Mouse (Mus musculus) ES-CJ7 (cell line): ENCODE measurements at regions not wholly inside any gene's neighbourhood (a gene's known extent, or its start where the extent isn't known, plus 50 kb on each side); places are given as distances from the start of the nearest gene placed in this dataset.

Experiments used
- DNase-seq: peaks from one replicate; pipeline ENCODE4 v3.0.0; 2011; ENCODE audit warnings: low read depth, low spot score

DNA sequence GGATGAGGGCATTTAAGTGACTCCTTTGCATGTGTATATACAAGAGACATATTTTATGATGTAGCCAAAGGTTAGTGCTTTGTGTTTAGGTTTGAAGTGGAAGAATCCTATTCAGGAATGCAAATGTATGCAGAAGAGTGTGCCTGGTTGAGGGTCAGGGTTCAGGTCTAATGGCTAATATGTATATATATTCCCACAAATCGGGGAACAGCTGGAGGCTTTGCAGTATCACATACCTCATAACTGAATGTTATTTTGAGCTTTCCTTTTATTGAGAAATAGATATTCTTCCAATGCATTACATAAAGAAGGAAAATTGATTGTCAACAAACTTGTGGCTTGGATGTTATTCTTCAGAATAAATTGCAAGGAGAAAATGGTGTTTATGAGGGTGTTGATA, 239.9 kb downstream of the Fam173b start:
- no peak for DNase-seq

DNA sequence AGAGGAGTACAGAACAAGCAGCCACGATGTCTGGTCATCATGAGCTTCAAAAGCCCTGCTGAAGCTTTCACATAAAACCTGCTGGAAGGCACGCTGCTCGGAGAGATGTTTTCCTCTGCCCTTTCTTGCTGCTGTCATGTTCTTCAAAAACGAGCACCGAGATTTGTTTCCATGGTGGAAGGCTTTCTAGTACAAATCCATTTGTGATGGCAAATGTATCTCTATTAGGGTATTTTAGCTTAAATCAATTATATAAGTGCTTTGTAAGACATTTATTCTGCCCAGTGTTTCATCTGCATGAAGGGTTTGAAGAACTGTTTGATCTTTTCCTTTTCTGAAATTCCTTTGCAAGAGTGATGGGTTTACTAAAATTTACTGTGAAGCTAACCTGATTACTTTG, 253.1 kb downstream of the Fam173b start:
- DNase-seq, result no peak

DNA sequence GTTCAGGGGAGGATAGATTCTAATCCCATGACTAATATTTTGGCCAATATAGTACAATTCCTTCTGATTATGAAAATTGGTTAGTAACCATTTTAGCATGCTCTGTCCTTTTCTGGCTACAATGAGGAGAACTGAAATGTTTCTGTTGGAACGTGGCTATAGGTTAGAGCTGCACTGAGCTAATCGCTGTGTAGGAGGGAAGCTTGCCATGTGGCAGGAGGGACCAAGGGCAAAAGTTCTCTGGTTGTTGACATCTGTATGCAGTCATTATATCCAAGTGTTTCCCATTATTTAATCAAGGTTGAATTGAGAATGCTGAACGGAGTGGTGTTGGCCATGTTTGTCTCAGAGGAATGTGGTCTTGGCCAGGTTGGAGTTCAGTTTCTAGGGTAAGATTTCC, 253.5 kb downstream of the Fam173b start:
- DNase-seq, result no peak

DNA sequence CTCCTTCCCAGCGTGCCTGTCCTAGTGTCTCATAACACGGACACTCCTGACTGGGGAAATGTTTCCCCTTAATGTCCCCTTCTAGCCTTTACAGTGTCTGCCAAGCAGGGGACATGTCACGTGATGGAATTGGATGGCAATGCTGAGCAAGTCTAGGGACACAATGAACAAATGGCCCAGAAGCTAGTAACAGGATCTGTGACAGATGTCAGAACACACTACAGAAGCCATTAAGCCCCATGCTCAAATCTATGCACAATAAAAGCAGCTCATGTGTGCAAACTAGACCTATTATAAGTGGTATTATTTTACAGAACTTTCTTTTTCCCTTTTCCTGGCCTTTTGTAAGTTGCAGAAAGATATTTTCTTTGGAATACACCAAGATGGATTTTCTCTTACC, 267.4 kb downstream of the Fam173b start:
- DNase-seq, result no peak

DNA sequence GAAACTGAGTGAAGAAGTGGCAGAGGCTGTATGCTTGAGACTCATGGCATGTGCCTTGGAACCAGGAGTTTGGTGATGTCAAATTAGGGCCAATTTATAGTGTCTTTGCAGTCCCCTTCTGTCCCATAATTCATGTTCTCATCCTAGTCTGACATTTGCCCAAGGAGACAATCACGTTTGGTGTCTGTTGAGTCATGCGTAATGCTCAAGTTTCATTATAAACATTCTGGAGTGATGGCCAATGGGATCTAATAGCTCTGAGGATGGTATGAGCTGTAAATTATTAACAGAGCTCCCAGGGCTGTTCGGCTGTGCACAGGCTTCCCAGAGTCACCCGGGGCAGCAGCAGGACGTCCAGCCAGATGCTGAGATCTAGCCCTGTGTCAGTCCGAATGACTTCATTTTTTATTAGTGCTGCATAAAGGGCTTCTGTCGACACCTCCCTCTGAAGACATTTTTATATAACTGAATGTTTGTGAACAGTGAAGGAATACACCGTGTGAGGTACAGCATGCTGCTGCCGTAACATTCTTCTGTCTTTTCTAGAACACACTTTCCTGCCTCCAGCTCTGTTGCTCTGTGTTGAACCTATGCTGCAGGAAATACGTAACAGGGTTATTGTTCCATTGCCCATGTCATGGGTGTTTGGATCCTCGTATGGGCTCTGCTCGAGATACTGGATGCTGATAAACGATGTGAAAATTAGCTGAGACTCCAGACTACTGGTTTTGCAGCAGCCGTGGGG, 268.2 kb downstream of the Fam173b start:
- no peak for DNase-seq

DNA sequence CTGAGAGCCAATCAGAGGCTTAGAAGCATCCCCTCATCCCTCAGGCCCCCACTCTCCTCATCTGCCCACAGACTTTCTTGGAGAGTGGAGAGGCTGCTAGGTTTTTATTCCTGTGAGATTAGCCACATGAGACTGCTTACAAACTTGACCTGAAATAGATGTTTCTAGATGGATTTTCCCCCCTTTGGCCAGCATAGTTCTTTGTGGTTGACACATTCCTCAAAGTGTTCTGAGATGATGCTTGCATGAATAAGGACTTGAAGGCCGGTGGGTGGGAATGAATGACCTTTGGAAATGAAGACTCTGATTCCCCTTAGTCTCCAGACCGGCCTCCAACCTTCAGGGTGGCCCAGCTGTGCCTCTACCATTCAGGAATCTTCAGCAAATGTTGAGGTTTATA, 273.8 kb downstream of the Fam173b start:
- DNase-seq, result no peak

DNA sequence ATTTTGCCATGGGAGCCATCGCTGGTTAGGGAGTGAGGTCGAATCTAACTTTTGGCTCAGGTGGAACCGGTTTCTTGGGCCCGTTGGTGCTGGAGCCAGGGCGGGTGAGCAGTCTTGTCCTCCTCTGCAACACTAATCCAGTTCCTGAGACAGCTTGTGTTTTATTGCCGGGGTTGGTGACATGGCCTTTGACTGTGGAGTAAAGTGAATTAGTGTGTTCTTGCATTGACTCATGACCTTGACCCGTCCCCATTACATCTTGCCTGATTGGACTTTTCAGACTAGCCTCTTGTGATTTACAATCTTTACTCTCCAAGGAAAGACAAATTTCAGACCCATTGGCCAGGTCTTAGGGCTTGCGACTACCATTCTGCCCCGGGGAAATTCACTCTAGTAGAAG, 278.8 kb downstream of the Fam173b start:
- DNase-seq, result no peak

DNA sequence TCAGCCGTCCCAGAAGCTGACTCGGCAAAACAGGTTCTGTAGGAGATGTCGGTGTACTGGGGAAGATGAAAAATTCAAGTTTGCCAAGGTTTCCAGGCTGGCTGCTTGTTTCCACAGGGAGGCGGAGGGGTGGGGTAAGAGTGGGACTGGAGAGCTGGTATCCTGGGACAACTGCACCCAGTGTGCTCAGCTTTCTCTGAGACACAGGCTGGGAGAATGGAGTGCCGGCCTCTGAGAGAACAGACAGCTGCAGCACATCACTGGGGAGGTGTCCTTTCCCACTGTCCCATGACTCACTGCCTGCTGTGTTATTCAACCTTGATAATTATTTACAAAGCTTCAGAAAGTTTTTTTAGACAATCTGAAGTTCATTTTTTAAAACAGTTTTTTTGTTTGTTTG, 280.7 kb downstream of the Fam173b start:
- DNase-seq, result no peak

DNA sequence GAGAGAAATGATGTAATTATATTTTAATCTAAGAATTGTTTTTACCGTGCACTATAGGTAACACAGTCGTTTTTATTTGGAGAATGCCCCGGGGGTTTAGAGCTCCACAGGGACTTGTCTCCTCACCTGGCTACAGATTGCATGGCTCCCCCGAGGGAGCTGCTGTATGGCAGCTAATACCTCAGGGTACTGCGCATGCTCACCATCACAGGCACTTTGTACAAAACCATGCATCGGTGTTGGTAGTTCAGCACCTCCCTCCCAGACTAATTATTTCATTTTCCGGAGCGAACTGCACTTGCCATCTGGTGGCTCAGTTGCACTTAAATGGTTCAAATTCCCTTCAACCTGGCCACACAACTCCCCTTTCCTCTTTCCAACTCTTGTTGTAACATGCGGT, 281.9 kb downstream of the Fam173b start:
- no peak for DNase-seq

DNA sequence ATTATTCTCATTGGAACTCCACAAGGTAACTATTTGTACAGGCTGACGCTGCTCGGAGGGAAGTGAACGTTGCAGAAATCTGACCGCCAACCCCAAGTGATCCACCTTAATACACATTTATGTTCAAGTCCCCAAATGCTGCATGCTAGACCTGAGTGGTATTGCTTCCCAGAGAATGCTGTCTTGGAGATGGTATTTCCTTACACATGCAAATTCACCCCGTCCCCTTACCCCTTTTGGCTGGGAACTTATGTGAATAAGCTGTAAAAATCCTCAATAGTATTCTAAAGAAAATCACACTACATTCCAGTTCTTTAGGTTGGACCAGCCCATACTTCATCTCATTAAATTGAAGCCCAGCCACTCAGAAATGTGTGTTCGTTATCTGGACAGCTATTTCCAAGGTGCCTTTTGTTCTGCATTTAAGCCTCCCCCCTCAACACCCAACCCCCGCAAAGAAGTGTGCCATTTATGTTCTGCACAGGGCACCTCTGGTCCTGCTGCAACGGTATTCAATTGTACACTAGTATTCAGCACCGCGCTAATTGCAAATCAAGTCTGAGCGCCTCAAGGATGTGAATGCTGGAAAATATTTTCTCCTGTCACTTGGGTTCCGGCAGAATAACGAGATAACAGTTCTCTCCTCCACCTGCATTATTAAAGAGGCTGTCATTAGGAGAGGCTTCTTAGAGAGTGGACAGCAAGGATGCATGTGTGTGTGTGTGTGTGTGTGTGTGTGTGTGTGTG, 278.0 kb upstream of the Tas2r119 start:
- no peak for DNase-seq

DNA sequence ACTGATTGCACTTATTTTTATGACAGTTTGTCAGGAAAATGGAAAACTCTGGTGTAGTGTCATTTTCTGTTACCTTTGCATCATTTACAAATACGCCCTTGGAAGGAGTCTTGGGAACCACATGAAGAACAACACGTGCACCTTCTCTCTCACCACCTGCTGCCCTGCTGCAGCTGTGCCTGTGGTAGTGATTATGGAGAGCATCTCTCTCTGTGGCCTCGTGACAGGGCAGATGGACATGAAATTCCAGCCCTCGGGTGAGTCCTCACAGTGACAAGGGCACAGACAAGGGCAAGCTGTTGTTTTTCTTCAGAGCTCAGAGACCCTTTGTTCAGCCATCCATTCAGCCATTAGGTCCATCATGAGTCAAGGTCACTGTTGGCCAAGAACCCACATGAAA, 276.8 kb upstream of the Tas2r119 start:
- DNase-seq, result no peak

DNA sequence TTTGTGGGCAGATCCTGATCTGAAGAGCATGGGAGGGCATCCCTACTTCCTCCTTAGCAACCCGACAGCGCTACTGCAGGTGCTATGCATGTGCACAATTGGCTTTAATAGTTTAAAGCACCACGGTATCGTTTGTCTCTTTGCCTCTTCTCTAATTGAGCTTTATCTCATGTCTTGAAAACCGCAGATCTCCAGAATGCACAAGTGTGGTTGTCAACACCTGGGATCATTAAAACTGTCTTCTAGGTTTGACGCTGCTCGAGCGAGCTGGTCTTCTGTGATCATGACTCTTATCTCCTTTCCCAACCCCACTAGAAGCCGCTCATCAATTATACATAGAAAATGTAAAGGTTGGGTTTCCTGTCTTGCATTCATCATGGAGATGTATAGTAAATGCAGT, 268.7 kb upstream of the Tas2r119 start:
- no peak for DNase-seq

DNA sequence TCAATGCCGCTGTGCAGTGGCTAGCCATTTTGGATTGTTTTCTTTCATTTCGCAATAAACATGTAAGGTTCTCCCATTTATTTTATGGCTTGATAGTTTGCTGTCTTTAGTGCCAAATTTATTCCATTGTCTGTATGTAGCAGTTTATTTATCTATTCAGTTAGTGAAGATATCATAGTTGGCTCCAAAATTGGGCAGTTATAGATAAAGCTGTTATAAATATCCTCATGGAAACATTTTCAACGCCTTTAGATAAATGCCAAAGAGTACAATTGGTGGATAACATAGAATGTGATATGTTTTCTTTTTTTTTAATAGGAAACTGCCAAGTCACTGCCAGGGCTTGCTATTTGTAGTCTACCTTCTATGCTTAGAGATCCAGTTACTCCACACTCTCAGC, 265.1 kb upstream of the Tas2r119 start:
- no peak for DNase-seq

DNA sequence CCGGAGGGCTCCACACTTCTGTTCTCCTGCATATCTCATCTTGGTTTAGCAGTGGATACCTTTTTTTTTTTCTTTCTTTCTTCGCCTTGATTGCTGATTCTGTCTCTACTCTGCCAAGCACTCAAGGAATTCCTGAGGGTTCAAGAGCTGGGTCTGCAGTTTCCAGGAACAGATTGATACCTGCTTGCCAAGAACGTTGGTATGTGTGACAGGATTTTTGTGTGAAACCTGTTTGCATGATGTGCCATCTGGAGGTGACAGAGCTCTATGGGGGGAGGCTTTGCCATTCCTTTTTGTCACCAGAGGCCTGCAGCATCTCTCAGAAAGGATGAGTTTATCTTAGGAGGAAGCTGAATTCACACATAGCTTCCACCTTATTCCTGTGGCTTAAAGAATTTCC, 255.6 kb upstream of the Tas2r119 start:
- no peak for DNase-seq

DNA sequence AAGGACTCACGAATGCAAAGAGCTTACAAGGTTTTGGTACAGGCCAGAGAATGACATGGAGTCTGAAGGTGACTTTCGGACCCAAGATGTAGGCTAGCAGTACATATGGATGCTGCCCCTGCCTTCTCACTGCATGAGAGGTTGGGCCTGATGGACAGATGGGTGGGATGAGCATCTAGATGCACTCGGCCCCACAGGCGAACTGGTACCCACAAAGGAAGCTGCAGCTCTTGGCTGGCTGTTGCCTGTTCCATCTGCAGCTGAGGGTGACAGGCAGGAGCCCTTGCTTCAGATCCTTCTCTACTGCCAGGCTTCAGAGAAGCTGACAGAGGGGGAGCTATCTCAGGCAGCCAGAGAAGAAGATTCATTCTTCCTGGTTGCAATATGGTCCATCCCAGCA, 216.8 kb upstream of the Tas2r119 start:
- no peak for DNase-seq

DNA sequence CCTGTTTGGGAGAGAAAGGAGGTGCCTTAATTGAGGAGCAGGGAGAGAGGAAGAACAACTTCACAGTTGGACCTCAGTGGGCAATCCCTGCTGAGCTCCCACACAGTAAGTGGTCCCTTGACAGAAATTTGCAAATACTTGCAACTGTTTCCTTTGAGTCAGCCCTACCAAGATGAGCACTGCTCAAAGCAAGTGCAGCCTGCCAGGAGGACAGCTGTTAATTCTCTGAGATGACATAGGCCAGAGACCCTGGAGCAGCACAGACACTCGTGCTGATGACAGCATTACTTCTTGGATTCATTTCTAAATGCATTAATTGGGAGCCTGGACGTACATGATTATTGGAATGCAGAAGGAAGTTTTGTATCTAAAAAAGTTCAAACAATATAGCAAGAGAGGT, 215.1 kb upstream of the Tas2r119 start:
- DNase-seq, result no peak

DNA sequence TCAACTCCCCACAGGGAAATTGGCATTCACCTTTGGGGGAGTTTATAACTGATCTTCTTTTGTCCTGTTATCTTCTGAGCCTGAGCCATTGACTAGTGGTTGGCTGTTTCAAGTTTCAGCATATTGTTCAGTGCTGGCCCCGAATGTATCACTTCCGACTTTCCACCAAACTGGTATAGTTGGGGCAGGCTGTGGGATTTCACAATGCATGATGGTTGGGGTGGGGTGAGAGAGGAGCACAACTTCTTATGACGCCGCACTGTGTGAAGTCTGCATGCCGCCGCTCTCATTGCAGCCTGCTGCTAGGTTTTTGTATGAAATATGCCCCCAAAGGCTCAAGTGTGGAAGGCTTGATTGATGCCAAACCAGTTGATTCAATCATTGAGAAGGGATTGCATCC, 212.2 kb upstream of the Tas2r119 start:
- no peak for DNase-seq

DNA sequence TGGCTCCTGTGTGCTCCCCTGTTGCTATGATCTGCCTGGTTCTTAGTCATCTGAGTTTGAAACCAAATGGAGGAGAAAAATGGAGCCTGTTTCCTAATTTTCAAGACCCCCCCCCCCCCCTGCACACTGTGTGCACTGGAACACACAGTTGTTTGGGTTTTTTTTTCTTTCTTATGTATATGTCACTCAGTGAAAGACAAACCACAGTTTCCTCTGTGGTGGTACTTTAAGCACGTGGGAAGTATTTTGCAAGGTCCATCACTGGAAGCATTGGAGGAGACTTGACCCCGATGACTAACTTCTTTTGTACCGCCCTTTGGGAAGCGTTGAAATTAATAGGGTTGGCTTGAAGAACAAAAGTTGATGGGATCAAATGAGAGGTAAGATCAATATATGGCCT, 211.5 kb upstream of the Tas2r119 start:
- DNase-seq, result no peak

DNA sequence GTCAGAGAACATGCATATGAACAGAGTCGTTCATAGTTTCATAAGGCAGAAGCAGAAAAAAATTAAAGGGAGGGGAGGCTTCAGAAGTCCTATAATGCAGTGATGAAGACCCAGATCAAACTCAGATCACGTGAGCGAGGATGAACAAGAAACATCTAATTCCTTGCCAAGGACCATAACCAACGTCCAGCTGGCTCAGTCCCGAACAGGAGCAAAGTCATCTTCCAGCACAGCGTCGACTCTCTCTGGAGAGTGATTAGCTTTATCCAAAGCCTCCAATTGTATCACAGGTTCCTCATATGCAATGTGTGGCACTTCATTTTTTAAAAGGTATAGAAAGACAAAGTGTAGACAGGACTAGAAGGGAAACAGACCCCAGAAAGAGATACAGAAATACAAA, 204.2 kb upstream of the Tas2r119 start:
- no peak for DNase-seq

DNA sequence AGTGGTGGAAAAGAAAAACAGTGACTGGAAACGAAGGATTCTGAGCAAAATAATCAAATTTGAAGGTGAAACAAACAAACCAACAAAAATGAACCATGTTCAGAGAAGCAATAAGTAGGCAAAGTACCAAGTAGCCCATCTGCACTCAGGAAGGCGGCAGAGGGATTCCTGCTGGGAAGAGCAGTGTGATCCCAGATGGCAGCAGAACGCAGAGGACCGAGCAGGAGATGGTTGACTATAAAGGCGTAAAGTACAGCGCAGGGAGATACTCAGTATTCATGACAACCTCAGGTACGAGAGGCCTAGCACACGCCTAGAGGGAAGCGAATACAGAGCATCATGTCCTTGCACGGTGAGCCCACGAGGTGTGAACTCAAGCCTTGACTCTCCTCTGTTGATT, 203.2 kb upstream of the Tas2r119 start:
- no peak for DNase-seq

DNA sequence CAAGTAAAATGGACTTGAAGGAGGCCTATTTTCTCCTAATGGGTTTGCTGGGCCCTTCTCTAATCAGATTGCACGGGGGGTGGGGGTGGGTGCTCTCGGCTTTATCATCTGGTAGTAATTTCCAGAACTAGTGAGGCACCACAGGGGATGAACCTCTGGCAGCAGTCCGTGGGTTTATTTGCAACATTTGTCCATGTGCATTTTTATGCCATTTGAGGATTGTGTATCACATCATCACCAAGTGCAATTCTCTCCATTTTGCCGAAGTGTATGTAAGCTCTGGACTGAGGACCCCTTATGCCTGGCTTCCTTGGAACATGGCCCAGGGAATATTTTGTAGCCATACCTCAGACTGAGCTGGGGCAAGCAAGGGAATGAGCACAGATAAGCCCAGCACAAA, 200.6 kb upstream of the Tas2r119 start:
- no peak for DNase-seq

DNA sequence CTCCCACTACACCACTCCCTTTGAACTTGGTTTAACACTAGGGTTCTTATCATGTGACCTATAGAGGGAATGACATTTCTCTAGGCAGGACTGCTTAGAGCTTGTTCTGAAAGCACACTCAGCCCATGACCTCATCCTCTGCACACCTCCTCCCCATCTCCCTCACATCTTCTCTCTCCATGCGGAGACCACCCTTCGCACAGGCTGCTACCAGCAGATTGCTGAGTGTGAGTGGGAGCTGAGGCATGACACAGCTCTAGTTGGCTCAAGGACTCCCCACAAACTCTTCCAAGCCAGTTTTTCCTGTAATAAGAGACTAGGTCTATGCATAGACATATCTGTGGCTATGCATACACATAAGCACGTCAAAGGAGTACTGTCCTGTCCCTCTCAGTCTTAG, 199.5 kb upstream of the Tas2r119 start:
- no peak for DNase-seq

DNA sequence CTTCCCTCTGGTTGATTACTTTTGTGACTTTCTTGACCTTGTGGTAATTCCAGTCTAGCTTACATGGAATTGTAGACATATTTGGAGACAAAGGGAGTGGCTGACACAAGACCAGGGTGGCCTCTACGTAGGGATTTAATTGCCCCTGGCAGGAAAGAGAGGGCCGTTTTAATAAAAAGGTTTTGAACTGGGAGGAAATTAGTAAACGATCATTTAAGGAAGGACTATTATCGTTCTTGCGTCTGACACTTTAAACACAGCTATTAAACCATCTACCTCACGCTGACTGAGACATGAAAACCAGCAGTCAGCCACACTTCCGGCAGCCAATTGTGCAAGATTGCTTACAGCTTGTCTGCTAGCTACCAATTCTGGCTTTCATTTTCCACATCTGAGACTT, 197.1 kb upstream of the Tas2r119 start:
- no peak for DNase-seq

DNA sequence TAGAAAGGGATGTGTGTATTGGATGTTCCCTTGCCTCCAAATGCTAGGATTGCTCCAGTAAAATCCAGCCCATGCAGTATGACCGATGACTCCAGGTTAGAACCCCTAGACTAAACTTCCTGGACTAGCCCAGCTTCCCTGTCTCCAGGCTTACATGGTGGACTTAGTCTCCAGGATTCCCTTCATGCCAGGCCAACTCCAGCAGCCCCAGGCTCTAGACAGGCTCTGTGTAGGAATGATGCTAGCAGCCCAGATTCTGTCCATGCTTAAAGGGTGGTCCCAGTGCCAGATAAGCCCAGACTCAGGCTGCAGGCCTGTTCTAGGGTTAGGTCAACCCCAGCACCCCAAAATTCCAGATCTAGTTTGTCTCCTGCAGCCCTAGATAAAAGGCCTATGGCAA, 196.3 kb upstream of the Tas2r119 start:
- DNase-seq, result no peak
